ENCODE assay signal across 11 mouse cellular contexts in genomic region chr9:101045710-101046338, GRCm38 (mm10). TPM values are rescaled to one million over a fixed set of nuclear protein-coding genes. Genes with fewer than 3 reads are reported as not detected.
A peak's percentile ranks its signal among the peaks of the same experiment; 100 is the strongest.
DNase-seq lines count a peak whose midpoint lies in the region; ATAC-seq lines count a peak whose summit lies in the region.
"Had no signal": no experiment of that assay in that cellular context is flagged by ENCODE, and none has a peak within 500 bp of the region (broad histone marks: within the 10 kb centered on the region; RNA-seq: fewer than 3 reads in every experiment).

No protein-coding gene starts in this region.

- 28% methylated on average over 15 of the region's 15 CpGs for WGBS in liver, embryonic 13.5 days (ENCODE audit: insufficient replicate concordance)

- no peaks in the 10 kb centered on the region for H3K27me3 ChIP-seq in liver, embryonic 13.5 days
- H3K27me3 ChIP-seq: midbrain, embryonic 13.5 days had no signal

- H3K36me3 ChIP-seq in liver, embryonic 13.5 days = no peaks in the 10 kb centered on the region
- H3K36me3 ChIP-seq: midbrain, embryonic 13.5 days had no signal

- H3K4me2 ChIP-seq in liver, embryonic 13.5 days = peak overlapping the region; percentile 17
- H3K4me2 ChIP-seq: midbrain, embryonic 13.5 days had no signal

- intact Hi-C loops in left cerebral cortex, postnatal 4 days (cut with DNase I) = no loop called here

- no peak overlapping the region for H3K4me3 ChIP-seq in liver, embryonic 13.5 days (replicated peaks)
- H3K4me3 ChIP-seq: midbrain, embryonic 13.5 days had no signal

- no peaks in the 10 kb centered on the region for H3K9me3 ChIP-seq in liver, embryonic 13.5 days (replicated peaks)
- H3K9me3 ChIP-seq: midbrain, embryonic 13.5 days had no signal

- H3K4me1 ChIP-seq in liver, embryonic 13.5 days (replicated peaks) = peaks cover 8% of the 10 kb centered on the region; the same call in 1 of the 2 replicates
- H3K4me1 ChIP-seq: midbrain, embryonic 13.5 days had no signal

- no peak overlapping the region for H3K27ac ChIP-seq in liver, embryonic 13.5 days
- H3K27ac ChIP-seq: midbrain, embryonic 13.5 days had no signal

- no peak overlapping the region for H3K9ac ChIP-seq in liver, embryonic 13.5 days
- H3K9ac ChIP-seq: midbrain, embryonic 13.5 days had no signal

- DNase-seq in heart, adult 11 months = peak; percentile 62
- no peak for DNase-seq in heart, postnatal 4 days
- DNase-seq in retina, embryonic 14.5 days (ENCODE audit: low spot score) = peak; percentile 17
- no peak for DNase-seq in retina, postnatal 1 day
- no peak for DNase-seq in liver, embryonic 13.5 days
- no peak for DNase-seq in testis, postnatal 10 days (ENCODE audit: low spot score)
- DNase-seq in adrenal gland, postnatal 10 days = no peak
- no peak for DNase-seq in left cerebral cortex, postnatal 4 days
- DNase-seq: cerebellum, adult 9-10 months; gastrocnemius, postnatal 36 days had no signal

- ATAC-seq in liver, embryonic 13.5 days (ENCODE audit: low read depth) = no peak
- ATAC-seq: midbrain, embryonic 13.5 days had no signal

RNA-seq across cellular contexts. Expression of gene Pccb, which starts 11.1 kb away (rescaled TPM):
- 10 to 100 TPM; 65.1 to 73.7 TPM for total RNA-seq in heart, postnatal 4 days (2021)
- 7.6 and 8.4 TPM in 2 replicates for polyA plus RNA-seq in liver, embryonic 13.5 days (2015; fragmentation: Nextera tagmentation; extraction: Ambion mirVana)
- 100 to 1,000 TPM; 203 to 209 TPM for total RNA-seq in adrenal gland, postnatal 10 days (2021)
- 10 to 100 TPM; 45.6 to 46.9 TPM for total RNA-seq in left cerebral cortex, postnatal 4 days (2021)

RNA-seq across cellular contexts. Expression of gene Msl2, which starts 28.1 kb away (rescaled TPM):
- 10 to 100 TPM; 38.4 to 41.7 TPM for total RNA-seq in heart, postnatal 4 days (2021)
- polyA plus RNA-seq in liver, embryonic 13.5 days (2015; fragmentation: Nextera tagmentation; extraction: Ambion mirVana) = 2.6 and 2.9 TPM in 2 replicates
- total RNA-seq in adrenal gland, postnatal 10 days (2021) = 10 to 100 TPM; 44.4 to 47.7 TPM
- 10 to 100 TPM; 69.7 to 70.9 TPM for total RNA-seq in left cerebral cortex, postnatal 4 days (2021)

Comparison
In these comparisons a context has a peak if more than half of its experiments do, and no peak if none do; other contexts are left out.
1. DNase-seq: peak in heart, adult 11 months (single experiment) and retina, embryonic 14.5 days (single experiment); none in heart, postnatal 4 days (single experiment), retina, postnatal 1 day (single experiment), liver, embryonic 13.5 days (single experiment), testis, postnatal 10 days (single experiment), adrenal gland, postnatal 10 days (single experiment) and left cerebral cortex, postnatal 4 days (single experiment).